Mouse (Mus musculus) stomach, embryonic 14.5 days (tissue): Measurements from ENCODE around the gene Rps9. TPM values are rescaled to one million over a fixed set of nuclear protein-coding genes. Genes with fewer than 3 reads are reported as not detected.
"Not testable (repeated sequence)": the region's sequence is repeated elsewhere in the genome, so short reads cannot be mapped to it uniquely, and the experiment has no call there.

Experiments
- ATAC-seq: fragments of 200-750 bp; cut with Nextera tagmentation; 2 replicates; pipeline ENCODE4 v1.8.0; 2017; ENCODE audit warnings: low read depth, moderate TSS enrichment; ENCODE audit not compliant: insufficient number of reproducible peaks, insufficient read depth, low FRiP score
- H3K27ac ChIP-seq: fragments of 300-500 bp; sonication (generic); 2 replicates; pipeline ENCODE4 v1.5.1; 2014; ENCODE audit warnings: mild to moderate bottlenecking, low read length, moderate library complexity, mixed read lengths
- H3K27me3 ChIP-seq: fragments of 300-500 bp; sonication (generic); 2 replicates; pipeline ENCODE4 v1.6.1; 2014; ENCODE audit warnings: low read length, control low read depth, mixed read lengths; ENCODE audit not compliant: control insufficient read depth, insufficient read depth
- H3K36me3 ChIP-seq: fragments of 300-500 bp; sonication (generic); 2 replicates; pipeline ENCODE4 v1.6.1; 2014; ENCODE audit warnings: mild to moderate bottlenecking, control low read depth, low read length, moderate library complexity, mixed read lengths; ENCODE audit not compliant: control insufficient read depth, insufficient read depth
- H3K4me1 ChIP-seq: fragments of 300-500 bp; sonication (generic); 2 replicates; pipeline ENCODE4 v1.6.1; 2014; ENCODE audit warnings: low read length, control low read depth, mixed read lengths; ENCODE audit not compliant: control insufficient read depth, insufficient read depth
- H3K4me2 ChIP-seq: fragments of 300-500 bp; sonication (generic); replicated peaks from 2 replicates; pipeline ENCODE4 v1.6.1; 2014; ENCODE audit warnings: low read depth, low read length, control low read depth
- H3K4me3 ChIP-seq: fragments of 300-500 bp; sonication (generic); 2 replicates; pipeline ENCODE4 v1.5.1; 2014; ENCODE audit warnings: low read depth, low read length, control low read depth
- H3K9ac ChIP-seq: fragments of 300-500 bp; sonication (generic); replicated peaks from 2 replicates; pipeline ENCODE4 v1.6.1; 2014; ENCODE audit warnings: low read depth, mild to moderate bottlenecking, control low read depth, low read length, moderate library complexity, mixed read lengths
- H3K9me3 ChIP-seq: fragments of 300-500 bp; sonication (generic); 2 replicates; pipeline ENCODE4 v1.6.1; 2016; ENCODE audit warnings: low read depth, low read length, control low read depth; ENCODE audit not compliant: control insufficient read depth
- WGBS: fragments of 180-500 bp; shearing (Covaris S2); extraction: QIAGEN DNeasy Blood & Tissue Kit; methylation state at CpG from one replicate; pipeline ENCODE4 v1.1.7; 2014; 5-methylcytosine and 5-hydroxymethylcytosine counted together
- microRNA-seq: library from miRNA; unstranded; fragments of <30 nt; microRNA quantifications from one replicate; pipeline ENCODE4, GENCODE M21; 2016
- polyA plus RNA-seq: library from polyadenylated mRNA; unstranded; fragments of >200 nt; fragmentation: Nextera tagmentation; extraction: Ambion mirVana; gene quantifications from 2 replicates; pipeline ENCODE4 v1.2.1, GENCODE M21; 2014

Rps9 gene
- polyA plus RNA-seq, 1 experiment from 2014 or later = 1,552 TPM

GRCm38 (mm10) chr7:3720268-3720667 is 16.5 kb downstream of the Rps9 start, which contains the start of gene Pirb:
Pirb (minus strand) TSS chr7:3720391.
- H3K27me3 ChIP-seq, ATAC-seq, H3K27ac ChIP-seq, H3K9ac ChIP-seq, H3K9me3 ChIP-seq, H3K4me3 ChIP-seq, H3K36me3 ChIP-seq, H3K4me1 ChIP-seq, H3K4me2 ChIP-seq: not testable (repeated sequence)
- 36% methylated on average over 1 of the region's 3 CpGs for WGBS

- ATAC-seq, H3K4me1 ChIP-seq, H3K4me3 ChIP-seq, H3K9me3 ChIP-seq, H3K4me2 ChIP-seq, H3K36me3 ChIP-seq, H3K27ac ChIP-seq, H3K27me3 ChIP-seq, H3K9ac ChIP-seq: not testable (repeated sequence)
Observed at GRCm38 (mm10) chr7:3725459-3725858, 21.7 kb downstream of the Rps9 start.

GRCm38 (mm10) chr7:3732675-3733074 is 28.9 kb downstream of the Rps9 start:
- H3K36me3 ChIP-seq, H3K4me1 ChIP-seq, H3K27me3 ChIP-seq, H3K9ac ChIP-seq, ATAC-seq, H3K27ac ChIP-seq, H3K4me2 ChIP-seq, H3K9me3 ChIP-seq, H3K4me3 ChIP-seq: not testable (repeated sequence)
- no CpG with 5 or more reads among the region's 1 CpGs for WGBS

Small RNAs within 50 kb of the gene (microRNA-seq; reads per million reads assigned to microRNA genes)
- 2.3 reads per million for gene Mir3572

Other genes with a start within 250 kb of the Rps9 start
- gene Tarm1, start 201.4 kb upstream of the Rps9 start, polyA plus RNA-seq = 0.20 TPM in 1 of 2 replicates, not detected in the other
- 0.41 TPM in 1 of 2 replicates, not detected in the other for gene Oscar, start 87.8 kb upstream of the Rps9 start, polyA plus RNA-seq
- gene Ndufa3, start 86.6 kb upstream of the Rps9 start, polyA plus RNA-seq = 517 and 630 TPM in 2 replicates
- 22.3 and 22.4 TPM in 2 replicates for gene Tfpt, start 74.1 kb upstream of the Rps9 start, polyA plus RNA-seq
- gene Prpf31, start 74.0 kb upstream of the Rps9 start, polyA plus RNA-seq = 85.3 and 94.4 TPM in 2 replicates
- gene Cnot3, start 58.7 kb upstream of the Rps9 start, polyA plus RNA-seq = 58.3 and 59.5 TPM in 2 replicates
- 14.0 and 14.1 TPM in 2 replicates for gene Leng1, start 38.2 kb upstream of the Rps9 start, polyA plus RNA-seq
- 61.8 and 67.3 TPM in 2 replicates for gene Tmc4, start 26.4 kb upstream of the Rps9 start, polyA plus RNA-seq
- 223 and 240 TPM in 2 replicates for gene Tsen34, start 11.1 kb upstream of the Rps9 start, polyA plus RNA-seq
- 36.8 and 40.4 TPM in 2 replicates for gene Mboat7, start 10.5 kb upstream of the Rps9 start, polyA plus RNA-seq
- gene Pirb, start 16.4 kb downstream of the Rps9 start, polyA plus RNA-seq = 0.80 and 1.2 TPM in 2 replicates
- gene Gm15448, start 121.7 kb downstream of the Rps9 start, polyA plus RNA-seq = not detected in 2 replicates
- 0.14 TPM in 1 of 2 replicates, not detected in the other for gene Pira2, start 141.1 kb downstream of the Rps9 start, polyA plus RNA-seq
- not detected in 2 replicates for gene Gm14548, start 194.1 kb downstream of the Rps9 start, polyA plus RNA-seq
- gene Lilra6, start 211.5 kb downstream of the Rps9 start, polyA plus RNA-seq = not detected in 2 replicates